Mouse (Mus musculus) mesoderm, embryonic 11.5 days (tissue): ENCODE data around the gene Tubg2.

Experiments
- DNase-seq: peaks from one replicate; pipeline ENCODE4 v3.0.0-alpha.2; 2012; ENCODE audit warnings: low read depth, low spot score

Tubg2 gene

GRCm38 (mm10) chr11:101193076-101193475 is 37.4 kb downstream of the Tubg2 start:
- no peak for DNase-seq

DNA sequence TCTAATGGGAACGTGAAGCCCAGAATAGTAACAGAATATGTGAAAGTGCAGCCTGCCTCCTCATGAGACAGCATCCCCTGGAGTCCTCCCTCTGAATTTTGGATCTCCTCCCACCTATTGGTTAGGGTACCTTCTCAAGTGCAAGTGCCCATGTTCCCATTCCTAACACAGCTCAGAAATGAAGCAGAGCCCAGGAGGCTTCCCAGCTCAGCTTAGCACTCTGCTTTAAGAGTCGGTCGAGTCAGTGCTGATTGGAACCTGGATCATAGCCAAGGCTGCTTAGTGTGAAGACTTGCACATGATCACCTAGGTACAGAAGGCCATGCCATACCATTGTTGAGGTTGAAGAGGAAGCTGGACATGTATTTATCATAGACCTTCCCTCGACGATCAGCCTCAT is 38.4 kb downstream of the Tubg2 start:
- no peak for DNase-seq

DNA sequence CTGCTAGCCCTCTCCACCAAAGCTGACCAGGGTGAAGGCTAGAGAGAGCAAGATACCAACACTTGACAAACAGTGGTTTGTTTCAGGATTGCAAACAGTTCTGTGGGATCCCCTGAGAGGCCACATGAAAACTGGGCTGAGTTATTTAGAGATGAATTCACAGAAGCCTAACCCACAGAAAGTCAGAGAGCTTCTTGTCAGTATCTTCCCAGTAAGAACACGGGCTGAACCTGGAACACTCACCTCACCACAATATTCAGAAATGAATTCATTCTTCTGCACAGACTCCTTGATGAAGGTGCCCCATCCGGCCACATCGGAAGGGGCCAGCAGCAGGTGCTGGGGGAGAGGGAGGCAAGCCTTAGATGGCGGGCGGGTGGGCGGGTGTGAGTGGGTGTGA is 38.9 kb downstream of the Tubg2 start:
- DNase-seq: no peak

DNA sequence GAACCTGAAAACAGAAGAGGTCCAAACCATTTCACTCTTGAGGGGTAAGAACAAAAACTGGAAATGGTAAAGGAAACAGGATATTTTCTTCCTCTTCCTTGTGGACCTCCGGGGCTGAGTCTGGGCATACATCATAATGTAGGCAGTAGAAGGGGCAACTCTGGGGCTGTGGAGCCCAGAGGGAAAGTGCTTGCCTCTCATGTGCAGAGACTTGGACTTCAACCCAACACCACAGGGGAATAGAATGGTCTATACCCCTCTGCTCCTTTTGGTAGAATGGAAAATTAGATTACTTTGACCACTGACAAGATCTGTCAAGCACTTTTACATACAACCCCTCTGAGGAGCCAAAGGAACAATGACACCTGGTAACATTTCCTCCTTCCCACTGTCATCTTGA is 39.4 kb downstream of the Tubg2 start:
- no peak for DNase-seq

DNA sequence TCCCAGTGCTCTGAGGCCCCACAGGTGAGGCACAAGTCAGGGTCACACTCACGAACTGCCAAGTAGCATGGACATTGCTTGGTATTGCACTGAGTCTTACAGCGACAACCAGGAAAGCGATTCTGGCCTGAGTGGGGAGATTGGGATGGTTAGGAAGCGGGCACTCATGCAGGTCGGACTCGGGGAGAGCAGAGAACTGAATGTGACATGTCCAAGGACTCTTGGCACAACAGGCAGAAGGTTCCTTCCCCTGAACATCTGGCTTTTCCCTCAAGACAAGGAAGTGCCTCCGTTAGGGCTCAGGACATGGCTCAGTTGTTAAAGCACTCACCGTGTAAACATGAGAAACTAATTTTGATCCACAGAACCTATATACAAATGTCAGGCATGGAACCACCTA is 39.9 kb downstream of the Tubg2 start:
- no peak for DNase-seq

DNA sequence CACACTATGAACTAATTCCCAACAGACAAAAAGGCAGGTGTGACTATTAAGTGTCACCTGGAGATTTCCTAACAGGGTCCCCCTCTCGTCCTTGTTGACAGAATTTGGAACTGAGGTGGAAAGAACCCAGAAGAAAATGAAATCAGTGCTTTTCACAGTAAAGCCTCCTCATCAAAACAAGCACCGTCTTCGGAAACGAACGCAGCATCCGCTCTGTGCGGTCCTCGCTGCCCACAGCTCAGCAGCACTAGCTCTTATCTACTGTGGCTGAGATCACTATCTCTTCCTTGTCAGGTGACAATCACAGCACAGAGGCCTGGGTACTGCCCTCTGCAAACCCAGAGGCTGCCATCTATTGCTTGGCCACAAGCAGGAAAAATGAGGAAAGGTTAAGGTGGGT is 40.5 kb downstream of the Tubg2 start:
- no peak for DNase-seq

- no peak for DNase-seq
Observed at GRCm38 (mm10) chr11:101199555-101199954, 43.8 kb downstream of the Tubg2 start.

DNA sequence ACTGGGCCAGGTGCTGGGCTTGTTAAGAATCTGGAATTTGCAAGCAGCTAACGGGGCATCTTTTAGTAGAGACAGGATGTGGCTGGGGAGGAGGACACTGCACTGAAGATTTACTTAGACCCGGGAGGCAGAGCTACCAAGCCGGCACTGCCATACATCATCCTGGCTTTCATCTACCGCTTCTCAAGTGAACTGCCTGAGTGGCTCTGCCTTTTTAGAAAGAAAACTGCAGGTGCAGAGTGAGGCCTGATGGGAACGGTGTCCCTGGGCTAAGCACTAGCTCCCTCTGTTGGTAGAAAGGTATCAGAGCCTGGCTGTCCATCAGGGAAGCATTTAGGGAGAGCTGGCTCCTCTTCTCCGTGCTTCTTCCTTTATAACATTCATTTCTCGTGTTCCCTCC is 45.3 kb downstream of the Tubg2 start:
- peak; percentile 75 for DNase-seq
